Mouse (Mus musculus) stomach, embryonic 14.5 days (tissue): ENCODE results near the gene Abcg2. TPM values are rescaled to one million over a fixed set of nuclear protein-coding genes. Genes with fewer than 3 reads are reported as not detected.

Source experiments
- ATAC-seq: fragments of 200-750 bp; cut with Nextera tagmentation; 2 replicates; pipeline ENCODE4 v1.8.0; 2017; ENCODE audit warnings: low read depth, moderate TSS enrichment; ENCODE audit not compliant: insufficient number of reproducible peaks, insufficient read depth, low FRiP score
- H3K27ac ChIP-seq: fragments of 300-500 bp; sonication (generic); 2 replicates; pipeline ENCODE4 v1.5.1; 2014; ENCODE audit warnings: mild to moderate bottlenecking, low read length, moderate library complexity, mixed read lengths
- H3K27me3 ChIP-seq: fragments of 300-500 bp; sonication (generic); 2 replicates; pipeline ENCODE4 v1.6.1; 2014; ENCODE audit warnings: low read length, control low read depth, mixed read lengths; ENCODE audit not compliant: control insufficient read depth, insufficient read depth
- H3K36me3 ChIP-seq: fragments of 300-500 bp; sonication (generic); 2 replicates; pipeline ENCODE4 v1.6.1; 2014; ENCODE audit warnings: mild to moderate bottlenecking, control low read depth, low read length, moderate library complexity, mixed read lengths; ENCODE audit not compliant: control insufficient read depth, insufficient read depth
- H3K4me1 ChIP-seq: fragments of 300-500 bp; sonication (generic); 2 replicates; pipeline ENCODE4 v1.6.1; 2014; ENCODE audit warnings: low read length, control low read depth, mixed read lengths; ENCODE audit not compliant: control insufficient read depth, insufficient read depth
- H3K4me2 ChIP-seq: fragments of 300-500 bp; sonication (generic); replicated peaks from 2 replicates; pipeline ENCODE4 v1.6.1; 2014; ENCODE audit warnings: low read depth, low read length, control low read depth
- H3K4me3 ChIP-seq: fragments of 300-500 bp; sonication (generic); 2 replicates; pipeline ENCODE4 v1.5.1; 2014; ENCODE audit warnings: low read depth, low read length, control low read depth
- H3K9ac ChIP-seq: fragments of 300-500 bp; sonication (generic); replicated peaks from 2 replicates; pipeline ENCODE4 v1.6.1; 2014; ENCODE audit warnings: low read depth, mild to moderate bottlenecking, control low read depth, low read length, moderate library complexity, mixed read lengths
- H3K9me3 ChIP-seq: fragments of 300-500 bp; sonication (generic); 2 replicates; pipeline ENCODE4 v1.6.1; 2016; ENCODE audit warnings: low read depth, low read length, control low read depth; ENCODE audit not compliant: control insufficient read depth
- WGBS: fragments of 180-500 bp; shearing (Covaris S2); extraction: QIAGEN DNeasy Blood & Tissue Kit; methylation state at CpG from one replicate; pipeline ENCODE4 v1.1.7; 2014; 5-methylcytosine and 5-hydroxymethylcytosine counted together
- polyA plus RNA-seq: library from polyadenylated mRNA; unstranded; fragments of >200 nt; fragmentation: Nextera tagmentation; extraction: Ambion mirVana; gene quantifications from 2 replicates; pipeline ENCODE4 v1.2.1, GENCODE M21; 2014

The Abcg2 gene
- polyA plus RNA-seq, 1 experiment from 2014 or later = 52.2 TPM

- no peak overlapping the region for H3K27ac ChIP-seq
- no peaks in the 10 kb centered on the region for H3K36me3 ChIP-seq
- peaks cover 7% of the 10 kb centered on the region; the same call in 1 of the 2 replicates for H3K9me3 ChIP-seq
- H3K4me3 ChIP-seq = no peak overlapping the region
- no peak overlapping the region for H3K4me2 ChIP-seq
- ATAC-seq = peak; percentile 75
- H3K27me3 ChIP-seq = no peaks in the 10 kb centered on the region
- no peak overlapping the region for H3K9ac ChIP-seq
- 68% methylated on average over 4 of the region's 4 CpGs for WGBS
- H3K4me1 ChIP-seq = no peaks in the 10 kb centered on the region
Observed at GRCm38 (mm10) chr6:58610760-58611654, 26.7 kb downstream of the Abcg2 start.

GRCm38 (mm10) chr6:58624126-58624525, 39.8 kb downstream of the Abcg2 start:
- Histone ChIP-seq H3K4me3 (no peak overlapping the region), H3K9ac (no peak overlapping the region), H3K4me1 (no peaks in the 10 kb centered on the region), H3K27me3 (no peaks in the 10 kb centered on the region), H3K9me3 (no peaks in the 10 kb centered on the region), H3K36me3 (no peaks in the 10 kb centered on the region), H3K27ac (no peak overlapping the region), H3K4me2 (no peak overlapping the region)
- no peak for ATAC-seq
- 84% methylated on average over 5 of the region's 5 CpGs for WGBS

- H3K4me1 ChIP-seq = no peaks in the 10 kb centered on the region
- 69% methylated on average over 2 of the region's 2 CpGs for WGBS
Observed at GRCm38 (mm10) chr6:58629238-58629637, 44.9 kb downstream of the Abcg2 start.

GRCm38 (mm10) chr6:58632419-58632818, 48.1 kb downstream of the Abcg2 start:
- no peak overlapping the region for H3K27ac ChIP-seq
- H3K4me2 ChIP-seq = no peak overlapping the region
- H3K4me1 ChIP-seq = no peaks in the 10 kb centered on the region
- 58% methylated on average over 3 of the region's 3 CpGs for WGBS
- H3K27me3 ChIP-seq = no peaks in the 10 kb centered on the region
- H3K36me3 ChIP-seq = no peaks in the 10 kb centered on the region
- H3K9me3 ChIP-seq = no peaks in the 10 kb centered on the region
- ATAC-seq = no peak
- H3K9ac ChIP-seq = no peak overlapping the region
- H3K4me3 ChIP-seq = no peak overlapping the region

More at GRCm38 (mm10) chr6:58629238-58629637, 44.9 kb downstream of the Abcg2 start:
- H3K27ac ChIP-seq = no peak overlapping the region
- no peaks in the 10 kb centered on the region for H3K36me3 ChIP-seq
- H3K9me3 ChIP-seq = no peaks in the 10 kb centered on the region
- no peak overlapping the region for H3K4me3 ChIP-seq
- no peak for ATAC-seq
- no peak overlapping the region for H3K4me2 ChIP-seq
- no peak overlapping the region for H3K9ac ChIP-seq
- H3K27me3 ChIP-seq = no peaks in the 10 kb centered on the region

GRCm38 (mm10) chr6:58633731-58634130, 49.4 kb downstream of the Abcg2 start:
- no peak for ATAC-seq
- H3K4me3 ChIP-seq = no peak overlapping the region
- no peak overlapping the region for H3K9ac ChIP-seq
- no peak overlapping the region for H3K27ac ChIP-seq
- 0 out of 2 replicates have a peak, but pooled peaks cover 4% of the 10 kb centered on the region for H3K4me1 ChIP-seq
- H3K9me3 ChIP-seq = no peaks in the 10 kb centered on the region
- no peaks in the 10 kb centered on the region for H3K27me3 ChIP-seq
- no peaks in the 10 kb centered on the region for H3K36me3 ChIP-seq
- WGBS = 86% methylated on average over 4 of the region's 4 CpGs
- no peak overlapping the region for H3K4me2 ChIP-seq

- H3K4me2 ChIP-seq = no peak overlapping the region
- 0 out of 2 replicates have a peak, but pooled peaks cover 7% of the 10 kb centered on the region for H3K4me1 ChIP-seq
- H3K27ac ChIP-seq = no peak overlapping the region
- ATAC-seq = no peak
- H3K4me3 ChIP-seq = no peak overlapping the region
- H3K27me3 ChIP-seq = no peaks in the 10 kb centered on the region
- H3K9ac ChIP-seq = no peak overlapping the region
- H3K9me3 ChIP-seq = no peaks in the 10 kb centered on the region
- H3K36me3 ChIP-seq = no peaks in the 10 kb centered on the region
Observed at GRCm38 (mm10) chr6:58638566-58638965, 54.2 kb downstream of the Abcg2 start.

GRCm38 (mm10) chr6:58639391-58639790, 55.1 kb downstream of the Abcg2 start:
- H3K4me3 ChIP-seq = no peak overlapping the region
- WGBS = 84% methylated on average over 2 of the region's 2 CpGs
- H3K36me3 ChIP-seq = no peaks in the 10 kb centered on the region
- H3K27me3 ChIP-seq = no peaks in the 10 kb centered on the region
- no peak for ATAC-seq
- H3K9ac ChIP-seq = no peak overlapping the region
- no peaks in the 10 kb centered on the region for H3K9me3 ChIP-seq
- no peak overlapping the region for H3K4me2 ChIP-seq
- H3K27ac ChIP-seq = no peak overlapping the region
- 0 out of 2 replicates have a peak, but pooled peaks cover 7% of the 10 kb centered on the region for H3K4me1 ChIP-seq

GRCm38 (mm10) chr6:58640333-58641018, 56.2 kb downstream of the Abcg2 start:
- Histone ChIP-seq H3K4me3 (peak overlapping the region; percentile 48), H3K27me3 (no peaks in the 10 kb centered on the region), H3K9me3 (no peaks in the 10 kb centered on the region), H3K4me2 (peak overlapping the region; percentile 59), H3K36me3 (no peaks in the 10 kb centered on the region), H3K27ac (peak overlapping the region; percentile 23; the same call in 1 of the 2 replicates), H3K9ac (peak overlapping the region; percentile 51), H3K4me1 (0 out of 2 replicates have a peak, but pooled peaks cover 7% of the 10 kb centered on the region)
- ATAC-seq = peak; percentile 95
- under 1% methylated on average over 50 of the region's 50 CpGs for WGBS
